Mouse (Mus musculus) heart, embryonic 15.5 days (tissue): Measurements from ENCODE around the gene Samd8. TPM values are rescaled to one million over a fixed set of nuclear protein-coding genes. Genes with fewer than 3 reads are reported as not detected.

ENCODE experiments used
- ATAC-seq: fragments of 200-750 bp; cut with Nextera tagmentation; replicated peaks from 2 replicates; pipeline ENCODE4 v1.8.0; 2017; ENCODE audit warnings: low read depth, moderate TSS enrichment; ENCODE audit not compliant: insufficient number of reproducible peaks, insufficient read depth, low FRiP score
- H3K27ac ChIP-seq: fragments of 300-500 bp; sonication (generic); 2 replicates; pipeline ENCODE4 v1.5.1; 2015; ENCODE audit warnings: mild to moderate bottlenecking, inconsistent platforms
- H3K27me3 ChIP-seq: fragments of 300-500 bp; sonication (generic); 2 replicates; pipeline ENCODE4 v1.6.1; 2015; ENCODE audit warnings: inconsistent platforms
- H3K36me3 ChIP-seq: fragments of 300-500 bp; sonication (generic); 2 replicates; pipeline ENCODE4 v1.6.1; 2015; ENCODE audit warnings: mild to moderate bottlenecking, inconsistent platforms
- H3K4me1 ChIP-seq: fragments of 300-500 bp; sonication (generic); replicated peaks from 2 replicates; pipeline ENCODE4 v1.6.1; 2015; ENCODE audit warnings: inconsistent platforms
- H3K4me2 ChIP-seq: fragments of 300-500 bp; sonication (generic); 2 replicates; pipeline ENCODE4 v1.6.1; 2015; ENCODE audit warnings: inconsistent platforms, mild to moderate bottlenecking, moderate library complexity
- H3K4me3 ChIP-seq: fragments of 300-500 bp; sonication (generic); 2 replicates; pipeline ENCODE4 v1.5.1; 2015; ENCODE audit warnings: mild to moderate bottlenecking, inconsistent platforms
- H3K9ac ChIP-seq: fragments of 300-500 bp; sonication (generic); 2 replicates; pipeline ENCODE4 v1.6.1; 2015; ENCODE audit warnings: mild to moderate bottlenecking, inconsistent platforms
- H3K9me3 ChIP-seq: fragments of 300-500 bp; sonication (generic); replicated peaks from 2 replicates; pipeline ENCODE4 v1.6.1; 2016; ENCODE audit warnings: inconsistent platforms
- WGBS: fragments of 180-500 bp; shearing (Covaris S2); methylation state at CpG from one replicate; pipeline ENCODE4 v1.1.7; 2015; ENCODE audit warnings: mixed read lengths; 5-methylcytosine and 5-hydroxymethylcytosine counted together
- polyA plus RNA-seq: library from polyadenylated mRNA; unstranded; fragments of >200 nt; fragmentation: Nextera tagmentation; extraction: Ambion mirVana; gene quantifications from 2 replicates; pipeline ENCODE4 v1.2.1, GENCODE M21; 2015

Gene Samd8
- 7.7 and 8.9 TPM in 2 replicates for polyA plus RNA-seq

DNA sequence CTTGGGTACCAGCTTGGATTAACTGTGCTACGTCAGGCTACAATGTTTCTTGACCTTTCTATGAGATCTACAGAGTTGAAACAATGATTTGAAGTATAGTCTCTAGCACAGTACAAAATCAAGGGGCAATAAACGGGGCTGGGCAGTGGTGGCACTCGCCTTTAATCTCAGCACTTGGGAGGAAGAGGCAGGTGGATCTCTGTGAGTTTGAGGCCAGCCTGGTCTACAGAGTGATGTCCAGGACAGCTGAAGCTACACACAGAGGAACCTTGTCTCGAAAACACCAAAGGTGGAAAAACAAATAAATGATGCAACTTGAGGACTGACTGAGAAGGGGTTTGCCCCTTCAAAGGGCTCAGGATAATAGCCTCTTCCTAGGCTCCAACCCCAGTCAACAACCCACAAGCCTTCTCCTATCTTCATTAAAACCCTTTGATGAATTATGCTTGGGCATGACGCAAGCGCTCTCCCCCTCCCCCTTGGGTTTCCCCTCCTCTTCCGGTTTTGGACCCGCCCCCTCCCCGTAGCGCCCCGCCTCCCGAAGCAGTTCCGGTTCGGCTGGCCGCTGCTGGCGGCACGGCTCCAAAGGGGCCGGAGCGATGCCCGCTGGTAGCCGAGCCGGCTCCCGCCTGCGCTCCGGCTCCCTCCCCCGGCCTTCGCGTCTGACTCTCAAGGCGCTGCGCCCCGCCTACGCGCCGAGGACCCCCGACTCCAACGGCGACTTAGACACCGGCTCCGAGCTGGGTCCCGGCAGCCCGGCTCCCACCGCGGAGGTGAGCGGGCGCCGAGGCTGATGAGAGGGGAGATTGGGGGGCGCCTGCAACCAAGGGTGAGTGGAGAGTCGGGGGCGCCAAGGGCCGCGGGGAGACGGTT lies at the start of gene Samd8:
TSS of gene Samd8 (plus strand) at position 524 of the 873 bp plus-strand sequence.
- H3K27me3 ChIP-seq, result no peaks in the 10 kb centered on the region
- peak; percentile 84 for ATAC-seq
- no peaks in the 10 kb centered on the region for H3K36me3 ChIP-seq
- peaks cover 15% of the 10 kb centered on the region for H3K4me1 ChIP-seq
- peak within 1 kb of the TSS; percentile 91 for H3K9ac ChIP-seq
- peak within 1 kb of the TSS; percentile 87 for H3K4me2 ChIP-seq
- peak within 1 kb of the TSS; percentile 97 for H3K4me3 ChIP-seq
- 7% methylated on average over 51 of the region's 52 CpGs for WGBS
- peak within 1 kb of the TSS; percentile 91 for H3K27ac ChIP-seq
- no peaks in the 10 kb centered on the region for H3K9me3 ChIP-seq

DNA sequence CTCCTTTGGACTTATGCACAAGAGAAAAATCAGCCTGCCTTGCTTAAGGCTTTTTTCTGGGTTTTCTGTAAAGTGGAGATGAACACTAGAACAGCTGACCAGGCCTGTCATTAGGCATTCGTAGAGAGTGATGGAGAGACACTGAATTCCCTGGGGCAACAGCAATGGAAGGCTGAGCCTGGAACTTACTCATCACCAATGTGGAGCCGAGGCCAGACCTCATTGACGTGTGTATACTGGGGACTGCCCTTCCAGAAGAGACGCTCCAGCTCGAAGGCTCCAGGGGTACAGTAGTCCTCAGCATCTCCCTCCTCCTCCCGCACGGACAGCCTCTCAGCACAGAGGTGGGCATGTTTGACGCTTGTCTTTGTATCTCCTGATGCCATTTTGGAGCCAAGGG lies 47.6 kb upstream of the Samd8 start:
- H3K4me3 ChIP-seq, result no peak overlapping the region
- ATAC-seq, result no peak
- WGBS, result 77% methylated on average over 8 of the region's 8 CpGs
- no peak overlapping the region for H3K4me2 ChIP-seq
- no peaks in the 10 kb centered on the region for H3K9me3 ChIP-seq
- no peaks in the 10 kb centered on the region for H3K36me3 ChIP-seq
- H3K27me3 ChIP-seq, result no peaks in the 10 kb centered on the region
- peaks cover 29% of the 10 kb centered on the region for H3K4me1 ChIP-seq
- H3K9ac ChIP-seq, result no peak overlapping the region
- H3K27ac ChIP-seq, result peak overlapping the region; percentile 56

DNA sequence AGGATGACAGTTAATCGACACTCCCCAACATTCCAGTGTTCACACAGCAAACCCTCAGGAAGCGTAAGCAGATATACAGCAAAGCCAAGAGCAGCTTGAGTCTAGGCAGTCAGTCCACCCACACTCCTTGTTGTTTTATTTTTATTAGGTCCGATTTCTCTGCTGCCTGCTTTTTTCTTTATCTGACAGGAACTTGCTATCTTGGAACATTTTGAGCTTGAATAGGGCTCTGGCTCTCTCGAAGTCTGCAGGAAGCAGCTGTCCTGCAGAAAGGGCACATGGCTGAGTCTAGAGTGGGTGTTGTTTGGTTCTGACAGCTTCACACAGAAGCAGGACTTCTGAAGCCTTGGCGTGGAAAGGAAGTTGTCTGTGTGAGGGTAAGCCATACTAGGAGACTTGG lies 47.1 kb upstream of the Samd8 start:
- ATAC-seq, result peak; percentile 68
- 21% methylated on average over 5 of the region's 5 CpGs for WGBS
- Histone ChIP-seq H3K27me3 (no peaks in the 10 kb centered on the region), H3K4me1 (peaks cover 29% of the 10 kb centered on the region), H3K9me3 (no peaks in the 10 kb centered on the region), H3K9ac (no peak overlapping the region), H3K4me2 (no peak overlapping the region), H3K4me3 (no peak overlapping the region), H3K27ac (peak overlapping the region; percentile 56), H3K36me3 (no peaks in the 10 kb centered on the region)

DNA sequence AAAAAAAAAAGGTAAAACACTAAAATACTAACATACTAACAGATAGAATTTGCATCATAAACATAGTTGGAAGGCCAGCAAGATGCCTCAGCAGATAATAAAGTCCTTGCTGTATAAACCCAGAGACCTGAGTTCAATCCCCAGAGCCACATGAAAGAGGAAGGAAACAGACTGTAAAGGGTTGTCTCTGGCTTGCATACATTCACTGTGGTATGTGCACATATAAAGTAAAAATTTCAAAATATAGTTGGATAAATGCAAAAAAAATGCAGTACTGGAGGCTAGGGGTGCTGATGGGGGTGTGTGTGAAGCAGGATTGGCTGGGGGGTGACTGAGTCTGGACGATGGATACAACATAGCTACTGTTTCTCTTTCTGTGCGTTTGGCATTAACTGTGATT lies 44.9 kb upstream of the Samd8 start:
- Histone ChIP-seq H3K9me3 (no peaks in the 10 kb centered on the region), H3K4me2 (no peak overlapping the region), H3K27me3 (no peaks in the 10 kb centered on the region), H3K4me1 (peaks cover 41% of the 10 kb centered on the region), H3K27ac (no peak overlapping the region), H3K9ac (no peak overlapping the region), H3K4me3 (no peak overlapping the region), H3K36me3 (no peaks in the 10 kb centered on the region)
- no peak for ATAC-seq
- WGBS, result 84% methylated on average over 2 of the region's 2 CpGs

DNA sequence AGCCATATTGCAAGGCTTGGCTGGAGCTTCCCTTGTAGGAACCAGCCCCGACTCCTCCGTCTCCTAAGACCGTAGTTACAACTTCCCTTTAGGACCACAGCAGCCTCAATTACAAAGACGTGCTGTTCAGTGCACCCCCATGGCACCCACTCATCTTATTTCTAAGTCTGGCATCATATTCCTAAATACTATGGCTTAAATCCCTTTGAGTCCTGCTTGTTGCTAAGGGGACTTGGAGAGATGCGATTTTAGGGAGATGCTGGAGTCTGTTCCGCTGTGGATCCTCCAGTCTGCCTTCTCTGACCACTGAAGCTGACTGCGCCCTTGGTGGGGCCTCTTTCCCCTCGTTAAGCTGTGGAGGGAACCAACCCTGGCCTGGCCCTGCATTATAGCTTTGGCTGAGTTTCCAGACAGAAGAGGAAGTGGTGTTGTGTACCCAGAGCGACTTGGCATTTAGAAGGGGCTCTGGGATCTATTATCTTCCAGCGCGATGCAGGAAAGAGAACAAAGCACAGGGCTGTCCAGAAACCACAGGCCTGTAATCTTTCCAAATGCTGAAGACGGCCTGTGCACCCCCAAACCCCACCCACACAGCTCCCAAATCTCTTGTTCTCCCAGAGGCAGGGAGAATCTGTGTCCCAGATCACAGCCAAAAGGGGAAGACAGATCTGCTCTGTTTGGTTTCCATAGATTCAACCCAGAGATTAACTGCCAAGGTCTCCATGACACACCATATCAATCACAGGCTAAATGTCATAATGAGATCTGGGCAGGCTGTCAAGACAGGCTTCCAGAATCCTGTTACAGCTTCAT lies 43.4 kb upstream of the Samd8 start:
- H3K36me3 ChIP-seq, result no peaks in the 10 kb centered on the region
- H3K9ac ChIP-seq, result no peak overlapping the region
- 37% methylated on average over 12 of the region's 12 CpGs for WGBS
- H3K4me3 ChIP-seq, result no peak overlapping the region
- H3K9me3 ChIP-seq, result no peaks in the 10 kb centered on the region
- peak; percentile 66 for ATAC-seq
- H3K27me3 ChIP-seq, result no peaks in the 10 kb centered on the region
- peak overlapping the region; percentile 69 for H3K27ac ChIP-seq
- H3K4me2 ChIP-seq, result no peak overlapping the region
- H3K4me1 ChIP-seq, result peaks cover 41% of the 10 kb centered on the region

DNA sequence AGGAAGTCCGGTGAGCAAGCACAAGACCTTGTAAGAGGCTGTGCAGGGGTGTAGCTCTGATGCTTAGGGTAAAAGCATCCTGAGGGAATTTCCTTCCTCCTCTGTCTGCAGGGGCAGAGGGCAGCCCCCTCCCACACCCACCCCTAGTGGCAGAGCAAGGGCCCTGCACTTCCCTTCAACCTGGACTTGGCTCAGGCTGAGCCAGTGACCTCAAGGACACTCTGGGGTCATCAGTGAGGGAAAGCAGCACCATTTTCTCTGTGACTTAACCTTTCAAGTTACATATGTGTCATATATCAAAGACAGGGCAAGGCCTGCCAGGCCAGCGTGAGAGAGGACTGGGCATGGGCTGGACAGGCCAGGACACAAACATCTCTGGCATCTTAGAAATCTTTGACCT lies 40.8 kb upstream of the Samd8 start:
- WGBS, result 45% methylated on average over 2 of the region's 2 CpGs
- H3K36me3 ChIP-seq, result no peaks in the 10 kb centered on the region
- no peaks in the 10 kb centered on the region for H3K9me3 ChIP-seq
- peaks cover 25% of the 10 kb centered on the region for H3K4me1 ChIP-seq
- no peak overlapping the region for H3K4me3 ChIP-seq
- H3K4me2 ChIP-seq, result no peak overlapping the region
- no peak overlapping the region for H3K27ac ChIP-seq
- no peaks in the 10 kb centered on the region for H3K27me3 ChIP-seq
- ATAC-seq, result no peak
- no peak overlapping the region for H3K9ac ChIP-seq

DNA sequence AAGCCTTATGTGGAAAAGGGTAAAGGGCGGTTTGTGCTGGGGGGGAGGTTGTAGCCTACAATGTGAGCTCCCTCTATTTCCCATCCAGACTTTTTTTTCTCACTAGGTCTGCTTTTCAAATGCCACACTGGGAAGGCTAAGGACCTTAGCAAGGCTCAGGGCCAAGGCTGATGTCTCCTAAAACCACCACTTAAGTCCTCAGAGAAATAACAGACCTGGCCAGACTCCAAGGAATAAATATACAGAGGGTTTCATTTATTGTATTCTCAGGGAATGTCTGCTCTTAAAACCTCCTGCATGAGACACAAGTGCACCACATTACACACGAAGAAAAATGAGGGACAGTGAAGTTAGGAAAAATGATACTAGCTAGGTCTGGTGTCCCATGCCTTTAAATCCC lies 39.1 kb upstream of the Samd8 start:
- ATAC-seq, result no peak
- Histone ChIP-seq H3K4me1 (peaks cover 25% of the 10 kb centered on the region), H3K27ac (no peak overlapping the region), H3K27me3 (no peaks in the 10 kb centered on the region), H3K9ac (no peak overlapping the region), H3K36me3 (no peaks in the 10 kb centered on the region), H3K4me2 (no peak overlapping the region), H3K4me3 (no peak overlapping the region), H3K9me3 (no peaks in the 10 kb centered on the region)
- WGBS, result 80% methylated on average over 2 of the region's 2 CpGs

DNA sequence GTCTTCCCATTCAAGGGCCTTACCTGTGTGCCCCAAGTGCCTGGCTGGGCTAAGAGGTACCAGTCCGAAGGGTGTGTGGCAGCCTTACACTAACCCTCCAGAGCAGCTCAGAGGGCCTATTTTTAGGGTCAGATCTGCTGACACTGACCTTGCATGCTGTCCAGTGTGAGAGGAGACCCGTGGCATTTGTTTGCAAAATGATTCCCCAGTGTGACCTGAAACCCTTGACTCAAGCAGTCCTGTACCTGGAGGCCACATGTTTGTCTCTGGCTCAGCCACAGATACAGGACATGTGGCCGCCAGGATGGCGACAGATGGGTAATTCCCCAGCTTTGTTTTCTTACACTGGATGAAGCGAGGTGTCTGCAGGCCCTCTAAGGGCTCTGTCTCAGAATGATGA lies 35.8 kb upstream of the Samd8 start, which contains the start of gene Dupd1:
TSS of gene Dupd1 (minus strand) at position 91 of the 400 bp plus-strand sequence.
- no peaks in the 10 kb centered on the region for H3K9me3 ChIP-seq
- WGBS, result 64% methylated on average over 5 of the region's 5 CpGs
- H3K4me3 ChIP-seq, result no peak within 1 kb of the TSS
- no peaks in the 10 kb centered on the region for H3K36me3 ChIP-seq
- H3K27ac ChIP-seq, result no peak within 1 kb of the TSS
- no peak within 1 kb of the TSS for H3K9ac ChIP-seq
- H3K4me1 ChIP-seq, result peaks cover 11% of the 10 kb centered on the region
- no peak within 1 kb of the TSS for H3K4me2 ChIP-seq
- ATAC-seq, result no peak
- H3K27me3 ChIP-seq, result no peaks in the 10 kb centered on the region

DNA sequence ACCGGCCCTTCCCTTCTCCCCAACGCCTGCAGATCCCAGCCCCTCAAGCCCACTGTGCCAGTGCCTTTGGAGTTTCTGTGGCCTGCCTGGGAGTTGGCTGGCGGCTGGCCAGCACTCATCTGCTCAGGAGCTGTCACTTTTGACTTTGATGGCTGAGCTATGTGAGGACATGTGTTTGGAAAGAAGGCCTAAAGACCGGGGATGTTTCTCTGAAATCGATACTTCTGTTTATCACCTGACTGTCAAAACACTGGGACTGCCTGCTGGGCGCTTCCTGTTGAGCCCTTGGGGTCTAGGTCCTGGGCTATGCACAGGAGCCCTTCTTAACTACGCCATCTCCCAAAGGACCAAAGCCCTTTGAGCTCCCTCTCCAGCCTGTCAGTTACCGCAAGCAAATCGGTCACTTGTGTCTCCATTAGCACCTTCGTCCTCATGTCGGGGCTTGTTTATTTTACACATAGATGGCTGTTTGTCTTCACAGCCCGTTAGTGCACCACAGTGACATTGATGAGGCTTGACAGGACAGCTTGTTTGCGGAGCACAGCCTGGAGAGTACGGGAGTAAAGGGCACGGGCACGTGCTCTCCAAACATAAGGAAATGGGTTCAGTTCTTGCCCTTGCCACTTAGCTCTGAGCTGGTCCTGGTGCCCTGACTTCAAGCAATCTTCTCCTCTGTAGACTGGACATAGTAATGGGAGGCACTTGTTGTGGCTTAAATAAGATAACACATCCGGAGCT lies 30.5 kb upstream of the Samd8 start:
- Histone ChIP-seq H3K4me3 (no peak overlapping the region), H3K27ac (peak overlapping the region; percentile 50), H3K4me1 (peaks cover 18% of the 10 kb centered on the region), H3K27me3 (no peaks in the 10 kb centered on the region), H3K36me3 (no peaks in the 10 kb centered on the region), H3K9ac (no peak overlapping the region), H3K9me3 (no peaks in the 10 kb centered on the region), H3K4me2 (peak overlapping the region; percentile 31)
- 16% methylated on average over 17 of the region's 17 CpGs for WGBS
- ATAC-seq, result no peak

DNA sequence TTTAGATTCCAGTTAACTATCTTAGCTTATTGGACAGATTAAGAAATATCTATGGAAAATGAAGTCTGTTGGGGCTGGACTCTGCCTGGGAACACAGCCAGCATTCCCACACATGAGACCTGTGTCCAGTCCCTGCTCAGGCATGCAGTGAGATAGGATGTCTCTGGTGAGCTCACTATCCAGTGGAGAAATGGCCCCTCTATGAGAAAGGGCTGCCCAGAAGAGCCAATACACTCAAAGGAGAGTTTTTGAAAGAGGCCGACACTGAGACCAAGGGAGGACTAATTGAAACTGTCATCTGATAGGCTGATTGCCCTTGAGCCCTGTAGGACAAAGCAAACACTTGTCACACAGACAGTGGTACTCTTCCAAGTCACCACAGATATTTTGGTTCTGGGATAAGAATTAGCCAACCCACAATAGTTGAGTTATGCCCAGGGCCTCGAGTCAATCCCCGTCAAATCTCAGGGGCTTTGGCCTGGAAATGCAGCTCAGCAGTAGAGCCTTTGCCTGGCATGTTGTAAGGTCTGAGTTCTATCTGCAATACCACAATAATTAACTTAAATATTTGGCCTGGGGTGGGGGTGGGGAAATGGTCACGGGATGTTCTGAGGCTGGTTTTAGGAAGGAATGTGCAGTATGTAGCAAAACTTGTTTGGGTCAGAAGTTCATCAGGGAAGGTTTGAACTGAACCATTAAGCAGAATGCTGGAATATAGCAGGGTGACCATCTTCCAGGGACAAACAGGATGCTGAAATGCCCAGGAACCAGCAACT lies 29.7 kb upstream of the Samd8 start:
- H3K9ac ChIP-seq, result no peak overlapping the region
- 43% methylated on average over 4 of the region's 4 CpGs for WGBS
- H3K27ac ChIP-seq, result peak overlapping the region; percentile 50
- no peaks in the 10 kb centered on the region for H3K36me3 ChIP-seq
- no peaks in the 10 kb centered on the region for H3K27me3 ChIP-seq
- no peaks in the 10 kb centered on the region for H3K9me3 ChIP-seq
- peak; percentile 34; the same call in 1 of the 2 replicates for ATAC-seq
- no peak overlapping the region for H3K4me2 ChIP-seq
- no peak overlapping the region for H3K4me3 ChIP-seq
- H3K4me1 ChIP-seq, result peaks cover 18% of the 10 kb centered on the region
